Mouse (Mus musculus) CD8-positive naive resting alpha-beta T cell, adult 57 days (primary cell): Measurements from ENCODE around the gene Olfr1191-ps1. TPM values are rescaled to one million over a fixed set of nuclear protein-coding genes. Genes with fewer than 3 reads are reported as not detected.

Experiments
- total RNA-seq: library from RNA; stranded (reverse); gene quantifications from one replicate; pipeline ENCODE4 v1.2.4, GENCODE M21; 2023

Olfr1191-ps1 gene
- 0.12 TPM for total RNA-seq

DNA sequence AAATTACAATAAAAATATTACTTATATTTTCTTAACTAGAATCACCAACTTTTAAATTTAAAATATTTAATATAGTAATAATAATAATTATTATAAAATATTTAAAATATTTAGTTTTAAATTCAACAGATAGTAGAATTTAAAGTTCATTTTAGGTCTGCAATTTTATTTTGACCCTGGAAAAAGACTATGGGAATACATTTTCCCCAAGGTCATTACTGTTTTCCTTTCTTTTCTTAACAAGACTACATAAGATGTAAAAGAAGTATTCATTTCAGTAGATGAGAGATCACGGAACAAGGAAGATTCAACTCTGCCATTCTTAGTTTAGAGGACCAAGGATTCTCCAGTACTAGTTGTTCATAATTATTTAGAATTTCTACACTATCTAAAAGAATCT lies at the start of gene Olfr1191-ps1:
Olfr1191-ps1 (plus strand) TSS at position 301 of the 400 bp plus-strand sequence.

DNA sequence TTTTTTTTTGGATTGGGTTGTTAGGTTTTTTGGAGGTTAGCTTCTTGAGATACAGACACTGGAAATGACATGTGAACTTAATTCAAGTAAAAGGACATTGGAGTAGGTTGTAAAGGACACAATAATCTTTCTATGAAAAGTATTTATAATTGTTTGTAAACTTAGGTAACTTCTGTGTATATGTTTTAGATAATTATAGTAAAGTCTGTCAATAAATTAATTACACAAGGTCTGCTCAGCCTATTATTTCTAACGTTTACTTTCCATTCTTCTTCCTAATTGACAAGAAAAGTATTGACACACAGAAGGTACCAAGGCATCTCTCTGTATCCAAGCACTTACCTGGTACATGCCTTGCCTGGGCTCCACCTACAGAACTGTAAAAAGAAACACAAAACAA lies 7.9 kb downstream of the Olfr1191-ps1 start, which contains the start of gene Olfr1192-ps1:
Olfr1192-ps1 (plus strand) TSS at position 301 of the 400 bp plus-strand sequence.

DNA sequence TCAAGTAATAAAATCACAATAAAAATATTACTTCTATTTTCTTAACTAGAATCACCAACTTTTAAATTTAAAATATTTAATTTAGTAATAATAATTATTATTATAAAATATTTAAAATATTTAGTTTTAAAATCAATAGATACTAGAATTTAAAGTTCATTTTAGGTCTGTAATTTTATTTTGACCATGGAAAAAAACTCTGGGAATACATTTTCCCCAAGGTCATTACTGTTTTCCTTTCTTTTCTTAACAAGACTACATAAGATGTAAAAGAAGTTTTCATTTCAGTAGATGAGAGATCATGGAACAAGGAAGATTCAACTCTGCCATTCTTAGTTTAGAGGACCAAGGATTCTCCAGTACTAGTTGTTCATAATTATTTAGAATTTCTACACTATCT lies 35.0 kb downstream of the Olfr1191-ps1 start, which contains the start of gene Olfr1193:
Olfr1193 (plus strand) TSS at position 301 of the 400 bp plus-strand sequence.

DNA sequence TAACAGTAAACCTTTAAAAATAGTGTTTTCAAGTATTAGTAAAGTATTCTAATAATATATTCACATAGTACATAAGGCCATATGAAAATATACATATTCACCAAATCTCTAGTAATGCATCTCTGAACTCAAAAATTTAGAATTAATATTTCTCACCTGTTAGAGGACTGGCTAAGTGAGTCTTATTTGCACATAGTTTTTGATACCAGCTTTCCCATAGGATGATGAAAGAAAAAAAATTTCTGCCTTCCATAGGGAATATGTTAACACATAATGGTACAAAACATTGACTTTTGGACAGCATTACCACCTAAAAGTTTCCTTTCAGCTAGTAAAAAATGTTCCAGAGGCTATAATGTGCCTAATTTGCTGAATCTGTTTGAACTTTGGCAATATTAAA lies 48.7 kb downstream of the Olfr1191-ps1 start, which contains the start of gene Olfr1195:
Olfr1195 (minus strand) TSS at position 101 of the 400 bp plus-strand sequence.

Other genes starting within 250 kb of the Olfr1191-ps1 start
- gene Olfr1179, start 234.1 kb upstream of the Olfr1191-ps1 start, total RNA-seq = not detected
- gene Olfr1180, start 221.4 kb upstream of the Olfr1191-ps1 start, total RNA-seq = not detected
- gene Olfr1181, start 214.4 kb upstream of the Olfr1191-ps1 start, total RNA-seq = not detected
- gene Gm13757, start 191.4 kb upstream of the Olfr1191-ps1 start, total RNA-seq = not detected
- gene Olfr1183, start 185.7 kb upstream of the Olfr1191-ps1 start, total RNA-seq = not detected
- gene Olfr1184, start 156.9 kb upstream of the Olfr1191-ps1 start, total RNA-seq = not detected
- not detected for gene Olfr1185-ps1, start 147.2 kb upstream of the Olfr1191-ps1 start, total RNA-seq
- gene Olfr1186, start 122.0 kb upstream of the Olfr1191-ps1 start, total RNA-seq = not detected
- gene Olfr1188, start 83.6 kb upstream of the Olfr1191-ps1 start, total RNA-seq = not detected
- not detected for gene Olfr1189, start 54.1 kb upstream of the Olfr1191-ps1 start, total RNA-seq
- gene Olfr1192-ps1, start 8.0 kb downstream of the Olfr1191-ps1 start, total RNA-seq = not detected
- gene Olfr1193, start 35.1 kb downstream of the Olfr1191-ps1 start, total RNA-seq = not detected
- not detected for gene Olfr1195, start 48.6 kb downstream of the Olfr1191-ps1 start, total RNA-seq
- not detected for gene Olfr1196, start 64.1 kb downstream of the Olfr1191-ps1 start, total RNA-seq
- not detected for gene Olfr1197, start 91.8 kb downstream of the Olfr1191-ps1 start, total RNA-seq
- gene Olfr1198, start 110.8 kb downstream of the Olfr1191-ps1 start, total RNA-seq = not detected
- not detected for gene Olfr1199, start 119.9 kb downstream of the Olfr1191-ps1 start, total RNA-seq
- not detected for gene Olfr1200, start 129.9 kb downstream of the Olfr1191-ps1 start, total RNA-seq
- gene Olfr1201, start 152.5 kb downstream of the Olfr1191-ps1 start, total RNA-seq = not detected
- not detected for gene Olfr1202, start 174.0 kb downstream of the Olfr1191-ps1 start, total RNA-seq
- gene Olfr1205, start 189.2 kb downstream of the Olfr1191-ps1 start, total RNA-seq = not detected
- gene Olfr1204, start 208.8 kb downstream of the Olfr1191-ps1 start, total RNA-seq = not detected
- not detected for gene Olfr1206, start 222.7 kb downstream of the Olfr1191-ps1 start, total RNA-seq